Mouse (Mus musculus) hematopoietic stem cell, adult 5-6 weeks (primary cell): ENCODE results near the gene Zfp93. TPM values are rescaled to one million over a fixed set of nuclear protein-coding genes. Genes with fewer than 3 reads are reported as not detected.

Experiments
- ATAC-seq, 2 experiments: fragments of 125-278 bp in 1 of 2; replicated peaks in 1 of 2; 2 replicates each; pipeline ENCODE4 v1.8.0; 2016 to 2017; ENCODE audit warnings: inconsistent platforms in 2 of 2, mild to moderate bottlenecking in 2 of 2, moderate number of reproducible peaks in 2 of 2, low read depth in 1 of 2, moderate TSS enrichment in 1 of 2; ENCODE audit not compliant: low FRiP score in 2 of 2, poor library complexity in 2 of 2, severe bottlenecking in 2 of 2, insufficient read depth in 1 of 2, low TSS enrichment in 1 of 2
- total RNA-seq: library from RNA; stranded (forward); fragments of 172-1452, 232-1000 nt; gene quantifications from 2 replicates; pipeline ENCODE4 v1.2.3, GENCODE M21; 2017

Gene Zfp93
- total RNA-seq, 1 experiment from 2014 or later, result 5.1 TPM

GRCm38 (mm10) chr7:24286916-24287315 is 16.7 kb downstream of the Zfp93 start:
- ATAC-seq, result no peak

DNA sequence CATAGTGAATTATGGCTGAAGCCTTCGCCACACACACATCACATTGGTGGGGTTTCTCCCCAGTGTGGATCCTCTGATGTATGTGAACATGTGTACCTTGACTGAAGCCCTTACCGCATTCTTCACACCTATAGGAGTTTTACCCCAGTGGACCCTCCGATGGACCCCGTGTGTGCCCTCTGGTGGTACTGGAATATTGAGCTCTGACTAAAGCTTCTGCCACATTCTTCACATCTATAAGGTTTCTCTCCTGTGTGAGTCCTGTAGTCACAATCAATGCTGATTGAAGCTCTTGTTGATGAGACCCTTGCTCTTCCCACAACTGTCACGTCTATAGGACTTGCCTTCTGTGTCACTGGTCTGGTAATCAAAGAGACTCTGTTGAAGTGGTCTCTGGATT is 17.4 kb downstream of the Zfp93 start:
- 0 out of 4 replicates have a peak, but pooled peaks of 1 of the 2 experiments have one; percentile 10 for ATAC-seq

DNA sequence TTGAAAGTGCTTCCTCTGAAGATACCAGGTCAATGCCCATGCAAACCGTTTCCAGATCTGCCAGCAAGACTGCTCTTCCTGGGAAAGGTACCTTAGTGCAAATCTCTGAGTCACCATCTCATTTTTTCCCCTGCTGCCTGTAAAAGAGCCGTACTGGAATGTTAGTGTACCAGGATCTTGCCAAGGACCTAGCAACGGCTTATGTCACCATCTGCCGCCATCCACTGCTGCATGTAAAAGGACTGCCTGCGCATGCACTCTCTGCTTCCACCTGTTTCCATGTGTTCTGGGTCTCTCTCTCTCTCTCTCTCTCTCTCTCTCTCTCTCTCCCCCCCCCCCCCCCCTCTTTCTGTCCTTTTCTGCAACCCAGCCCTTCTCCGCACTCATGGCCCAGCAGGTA is 18.3 kb downstream of the Zfp93 start:
- ATAC-seq, result no peak

- ATAC-seq, result no peak; a peak in 1 of 4 replicates
These were observed 20.0 kb downstream of the Zfp93 start for GRCm38 (mm10) chr7:24290106-24290693.

GRCm38 (mm10) chr7:24291387-24292090 is 21.3 kb downstream of the Zfp93 start:
- ATAC-seq, result no peak

- ATAC-seq, result no peak
These were observed 23.0 kb downstream of the Zfp93 start for GRCm38 (mm10) chr7:24293061-24293851.

- ATAC-seq, result no peak
These were observed 24.5 kb downstream of the Zfp93 start for GRCm38 (mm10) chr7:24294763-24295162.

DNA sequence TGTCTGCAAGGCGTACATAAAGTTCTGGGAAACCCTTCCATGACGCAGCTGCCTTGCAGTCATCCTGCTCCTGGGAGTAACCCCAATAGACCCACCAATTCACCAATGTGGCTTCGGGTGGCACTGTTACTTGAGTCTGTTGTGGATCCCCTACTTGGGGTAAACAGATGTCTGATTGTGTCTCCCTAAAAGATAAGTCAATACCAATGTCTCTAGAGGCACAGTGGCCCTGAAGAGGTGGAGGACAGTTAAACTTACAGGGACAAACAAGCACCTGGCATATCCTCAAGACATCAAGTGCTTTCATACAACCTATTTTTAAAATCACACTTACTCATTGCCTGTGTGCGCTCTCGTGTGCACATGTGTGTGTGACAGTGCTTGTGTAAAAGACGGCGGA is 25.2 kb downstream of the Zfp93 start:
- ATAC-seq, result no peak

GRCm38 (mm10) chr7:24296386-24296785 is 26.2 kb downstream of the Zfp93 start:
- no peak for ATAC-seq

- ATAC-seq, result no peak
These were observed 27.3 kb downstream of the Zfp93 start for GRCm38 (mm10) chr7:24297361-24298095.

GRCm38 (mm10) chr7:24298635-24298972 is 28.4 kb downstream of the Zfp93 start:
- no peak for ATAC-seq

GRCm38 (mm10) chr7:24298973-24299708 is 28.9 kb downstream of the Zfp93 start:
- peak; percentile 91 to 94 for ATAC-seq

DNA sequence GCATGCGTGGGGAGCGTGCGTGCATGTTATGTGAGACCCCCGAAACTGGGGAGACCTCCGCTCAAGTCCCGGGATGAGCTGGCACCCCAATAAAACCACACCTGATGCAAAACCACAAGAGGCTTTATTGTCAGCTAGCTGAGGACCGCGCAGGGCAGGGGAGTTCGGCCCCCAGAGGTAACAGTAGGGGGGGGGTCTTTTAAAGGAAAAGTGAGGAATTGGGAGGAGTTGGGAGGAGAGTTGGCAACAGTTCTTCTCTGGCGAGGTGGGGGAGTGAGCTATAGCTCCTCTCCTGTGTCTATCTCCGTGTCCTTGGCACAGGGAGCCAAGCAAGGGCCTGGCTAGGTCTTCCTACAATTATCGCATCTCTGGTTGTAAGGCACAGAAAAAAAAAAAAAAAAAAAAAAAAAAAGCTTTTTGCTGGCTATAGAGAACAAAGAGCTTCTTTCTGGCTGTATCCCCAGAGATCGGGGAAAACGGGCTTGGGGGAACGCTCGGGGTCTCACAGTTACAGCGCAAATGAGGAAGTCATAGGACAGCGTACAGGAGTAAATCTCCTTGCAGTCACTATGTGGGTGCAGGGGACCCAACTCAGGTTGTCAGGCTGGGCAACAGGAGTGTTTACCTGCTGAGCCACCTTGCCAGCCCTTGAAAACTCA is 29.7 kb downstream of the Zfp93 start:
- peak; percentile 18 to 33; a peak in 1 of 4 replicates for ATAC-seq

- ATAC-seq, result peak; percentile 60 to 77
These were observed 30.6 kb downstream of the Zfp93 start, which contains the start of gene Zfp61 for GRCm38 (mm10) chr7:24300771-24301282. Gene Zfp61 (minus strand): TSS chr7:24301232.

- ATAC-seq, result peak; percentile 55 to 56; a peak in 3 of 4 replicates
These were observed 45.7 kb downstream of the Zfp93 start for GRCm38 (mm10) chr7:24315726-24316566.
